Mouse (Mus musculus) cerebellum, adult 8-10 months (tissue): ENCODE measurements at regions not wholly inside any gene's neighbourhood (a gene's known extent, or its start where the extent isn't known, plus 50 kb on each side); places are given as distances from the start of the nearest gene placed in this dataset.
"Not testable (repeated sequence)": the region's sequence is repeated elsewhere in the genome, so short reads cannot be mapped to it uniquely, and the experiment has no call there.

Source experiments
- DNase-seq: peaks from one replicate; pipeline ENCODE4 v3.0.0; 2022

GRCm38 (mm10) chr14:83861736-83862135 lies 581.6 kb upstream of the Pcdh17 start:
- no peak for DNase-seq

- no peak for DNase-seq
These were observed 580.7 kb upstream of the Pcdh17 start for GRCm38 (mm10) chr14:83862653-83863052.

- no peak for DNase-seq
These were observed 557.0 kb upstream of the Pcdh17 start for GRCm38 (mm10) chr14:83886393-83886792.

- not testable (repeated sequence) for DNase-seq
These were observed 542.7 kb upstream of the Pcdh17 start for GRCm38 (mm10) chr14:83900711-83901110.

GRCm38 (mm10) chr14:83943101-83943500 lies 500.3 kb upstream of the Pcdh17 start:
- no peak for DNase-seq

GRCm38 (mm10) chr14:83944176-83944575 lies 499.2 kb upstream of the Pcdh17 start:
- no peak for DNase-seq

- DNase-seq = no peak
These were observed 493.7 kb upstream of the Pcdh17 start for GRCm38 (mm10) chr14:83949696-83950095.

GRCm38 (mm10) chr14:83959111-83959510 lies 484.3 kb upstream of the Pcdh17 start:
- peak; percentile 15 for DNase-seq

GRCm38 (mm10) chr14:83983566-83983965 lies 459.8 kb upstream of the Pcdh17 start:
- DNase-seq = no peak
